Mouse (Mus musculus) lung, adult 2 months (tissue): ENCODE results near the gene Phospho2.

Experiments
- CTCF ChIP-seq: fragments of 200-500 bp; IDR thresholded peaks from 2 replicates; pipeline ENCODE4 v1.5.1; 2011; ENCODE audit warnings: mild to moderate bottlenecking, low read length, control low read depth; ENCODE audit not compliant: insufficient read depth
- POLR2A ChIP-seq: fragments of 200-500 bp; IDR thresholded peaks from 2 replicates; pipeline ENCODE4 v1.6.1; 2011; ENCODE audit warnings: low read depth, mild to moderate bottlenecking, control low read depth, low read length, borderline replicate concordance; ENCODE audit errors: extremely low read depth

DNA sequence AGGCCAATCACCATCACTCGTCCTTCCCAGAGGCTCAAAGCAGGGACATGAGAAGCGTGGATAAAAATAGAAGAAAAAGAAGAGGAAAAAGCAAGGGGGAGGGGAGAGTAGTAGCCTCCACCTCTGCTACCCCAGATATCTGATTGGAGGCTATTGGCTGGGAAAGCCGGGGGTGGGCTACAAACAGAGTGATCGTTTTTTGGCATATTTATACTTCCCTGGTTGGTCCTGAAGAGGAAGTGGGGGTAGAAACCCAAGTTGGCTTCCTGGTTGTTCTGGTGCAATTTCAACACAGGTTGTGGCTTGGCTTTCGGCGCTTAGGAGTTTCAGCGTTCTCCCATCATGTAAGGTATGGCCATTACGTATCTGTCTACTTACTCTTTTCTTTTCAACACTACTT lies 32.3 kb downstream of the Phospho2 start, which contains the start of gene Klhl23:
- no peak for TF ChIP-seq CTCF
- no peak for TF ChIP-seq POLR2A
